Mouse (Mus musculus) c-Kit-positive CD71-positive TER-119-negative erythroid progenitor cells, embryonic 14.5 days (primary cell): ENCODE measurements around the gene Tox2.

Experiments
- DNase-seq: peaks from one replicate; pipeline ENCODE4 v3.0.0-alpha.2; 2013; ENCODE audit warnings: low read depth

Tox2 gene

DNA sequence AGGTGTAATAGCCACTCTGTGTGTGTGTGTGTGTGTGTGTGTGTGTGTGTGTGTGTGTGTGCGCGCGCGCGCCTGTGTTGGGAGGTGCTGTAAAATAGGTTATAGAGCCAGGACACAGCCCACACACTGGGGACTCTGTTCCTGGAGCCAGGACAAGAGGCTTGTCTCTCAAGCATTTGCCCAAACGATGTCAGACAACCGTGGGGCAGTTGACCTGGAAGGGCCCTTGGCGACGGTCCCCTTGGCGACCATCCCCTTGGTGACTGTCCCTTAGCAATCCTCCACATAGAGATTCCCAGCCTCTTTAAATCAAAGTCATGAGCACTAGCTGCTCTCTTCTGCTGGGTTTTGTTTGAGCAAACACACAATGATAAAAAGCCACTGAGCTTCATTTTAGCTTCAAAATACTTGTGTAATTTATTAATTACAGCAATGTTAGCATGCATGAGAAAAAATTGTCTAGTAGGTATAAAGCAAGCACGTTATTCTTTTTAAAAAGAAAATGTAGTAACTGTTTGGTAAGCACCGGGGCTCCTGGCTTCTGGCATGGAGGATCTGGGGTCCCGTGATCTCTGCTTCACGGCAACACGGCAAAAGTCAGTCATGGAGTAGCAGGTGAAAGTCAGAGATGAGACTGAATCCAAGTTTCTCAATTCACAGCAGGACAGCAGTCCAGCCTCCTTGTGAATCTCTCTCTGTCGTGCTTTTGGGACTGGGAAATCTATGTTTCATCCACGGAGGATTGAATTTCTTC is 3.0 kb downstream of the Tox2 start:
- no peak for DNase-seq

DNA sequence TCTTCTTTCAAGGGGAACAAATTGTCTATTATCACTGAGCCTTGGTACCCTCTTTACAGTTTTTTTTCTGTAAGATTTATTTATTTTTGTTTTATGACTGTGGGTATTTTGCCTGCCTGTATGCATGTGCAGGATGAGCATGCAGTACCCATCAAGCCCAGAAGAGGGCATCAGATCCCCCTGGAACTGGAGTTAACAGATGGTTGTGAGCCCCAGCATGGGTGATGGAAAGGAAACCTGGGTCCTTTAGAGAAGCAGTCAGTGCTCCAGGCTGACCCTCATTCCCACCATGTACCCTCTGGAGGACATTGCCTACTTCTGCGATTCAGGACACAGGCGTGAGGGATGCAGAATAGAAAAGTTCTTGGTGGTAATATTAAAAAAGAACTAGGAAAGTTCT is 4.4 kb downstream of the Tox2 start:
- DNase-seq, result no peak

DNA sequence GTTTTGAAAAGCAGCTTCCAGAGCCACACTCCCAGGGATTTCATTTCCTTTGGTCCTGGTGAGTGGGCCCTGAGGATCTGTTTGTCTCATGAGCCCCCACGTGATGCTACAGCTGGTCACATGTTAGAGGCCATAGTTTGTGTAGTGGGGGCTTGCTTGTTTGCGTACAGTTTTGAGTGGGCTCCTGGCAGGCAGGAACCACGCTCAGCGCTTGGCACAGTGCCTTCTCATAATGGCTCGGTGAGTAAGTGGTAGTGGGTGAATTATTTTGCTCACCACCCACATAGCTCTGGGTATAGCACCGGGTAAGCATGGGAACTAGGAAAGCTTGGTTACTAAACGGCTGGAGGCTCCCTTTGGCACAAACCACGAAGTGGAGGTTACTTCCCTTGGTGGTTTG is 6.2 kb downstream of the Tox2 start:
- DNase-seq, result no peak

DNA sequence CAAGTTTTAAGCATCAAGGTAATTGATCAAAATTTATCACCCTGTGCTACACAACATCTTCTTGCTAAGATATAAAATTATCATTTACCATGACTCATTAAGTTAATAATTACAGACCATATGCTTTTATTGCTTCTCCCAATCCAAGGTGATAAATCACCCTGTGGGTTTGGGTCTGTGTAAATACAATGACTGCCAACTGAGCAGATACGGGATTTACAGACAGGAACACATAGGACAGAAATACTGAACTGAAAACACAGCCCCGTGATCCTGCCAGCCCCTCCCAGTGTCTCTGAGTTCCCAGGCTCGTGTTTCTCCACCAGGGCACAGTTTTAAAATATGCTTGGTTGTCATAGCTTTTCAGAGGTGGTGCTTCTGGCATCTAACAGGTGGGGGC is 10.2 kb downstream of the Tox2 start:
- DNase-seq, result no peak

DNA sequence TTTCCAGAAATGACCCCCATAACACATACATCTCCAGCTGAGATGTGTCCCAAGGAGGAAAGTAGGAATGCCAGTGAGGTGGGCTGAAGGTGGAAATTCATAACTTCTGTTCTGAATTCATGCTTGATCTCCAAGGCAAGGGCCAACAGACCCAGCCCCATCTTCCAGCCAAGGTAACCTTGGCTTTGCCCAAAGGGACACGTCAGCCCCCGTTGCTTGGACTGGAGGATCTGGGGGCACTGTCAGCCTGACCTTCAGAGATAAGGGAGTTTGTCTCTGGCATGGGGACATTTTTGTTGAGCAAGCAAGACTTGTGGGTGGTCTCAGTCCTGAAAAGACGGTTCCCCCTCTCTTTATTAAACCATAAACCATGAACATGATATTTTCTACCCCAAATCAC is 15.2 kb downstream of the Tox2 start:
- DNase-seq, result no peak

DNA sequence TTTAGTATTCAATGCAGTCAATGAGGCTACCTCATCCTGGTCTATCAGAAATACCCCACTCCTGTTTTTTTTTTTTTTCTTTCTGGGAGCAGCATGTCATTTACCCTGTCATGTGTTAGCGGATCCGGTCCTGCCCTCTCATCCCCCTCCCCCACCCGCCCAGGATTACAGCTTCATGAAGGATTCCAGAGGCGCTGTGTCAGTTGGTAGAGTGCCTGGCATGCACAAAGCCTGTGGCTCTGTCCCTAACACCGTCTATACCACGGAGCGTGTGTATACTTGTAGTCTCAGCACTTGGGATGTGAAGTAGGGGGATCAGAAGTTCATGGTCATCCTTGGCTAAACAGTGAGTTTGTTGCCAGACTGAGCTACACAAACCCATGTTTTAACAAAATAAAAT is 15.6 kb downstream of the Tox2 start:
- no peak for DNase-seq

DNA sequence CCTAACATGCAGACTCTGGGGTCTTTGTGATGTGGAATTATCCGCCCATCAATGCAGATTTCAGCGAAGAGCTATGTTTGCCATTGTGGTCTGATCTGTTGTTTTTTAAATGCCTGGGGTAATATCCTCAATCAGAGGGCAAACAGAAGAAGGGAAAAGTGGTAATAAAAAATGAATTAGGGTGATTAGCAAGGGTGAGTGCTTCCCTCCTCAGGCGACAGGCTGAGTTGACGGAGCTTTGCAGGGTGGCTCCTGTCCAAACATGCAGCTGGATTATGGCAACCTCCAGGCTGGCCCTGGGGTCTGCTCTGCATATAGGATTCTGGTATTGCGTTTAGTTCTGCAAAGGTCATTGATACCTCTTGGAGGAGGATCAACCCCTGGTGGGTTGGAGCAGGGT is 16.5 kb downstream of the Tox2 start:
- DNase-seq, result no peak

DNA sequence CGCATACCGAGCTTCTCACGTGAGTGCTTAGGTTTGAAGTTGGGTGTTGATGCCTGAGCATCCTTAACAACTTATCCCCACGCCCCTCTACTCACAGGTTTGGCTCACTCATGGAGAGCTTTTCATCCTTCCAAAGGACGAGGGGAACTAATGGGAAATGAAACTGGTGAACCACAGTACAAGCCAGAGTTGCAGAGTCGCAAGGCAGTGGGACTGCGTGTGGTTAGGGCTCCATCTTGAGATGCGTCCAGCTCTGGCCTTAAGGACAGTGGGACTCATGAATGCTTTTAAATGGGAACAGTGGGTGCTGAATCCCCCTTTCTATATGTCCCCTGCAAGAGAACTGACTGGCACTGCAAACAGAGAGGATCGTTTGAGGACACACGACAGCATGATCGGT is 17.8 kb downstream of the Tox2 start:
- no peak for DNase-seq

DNA sequence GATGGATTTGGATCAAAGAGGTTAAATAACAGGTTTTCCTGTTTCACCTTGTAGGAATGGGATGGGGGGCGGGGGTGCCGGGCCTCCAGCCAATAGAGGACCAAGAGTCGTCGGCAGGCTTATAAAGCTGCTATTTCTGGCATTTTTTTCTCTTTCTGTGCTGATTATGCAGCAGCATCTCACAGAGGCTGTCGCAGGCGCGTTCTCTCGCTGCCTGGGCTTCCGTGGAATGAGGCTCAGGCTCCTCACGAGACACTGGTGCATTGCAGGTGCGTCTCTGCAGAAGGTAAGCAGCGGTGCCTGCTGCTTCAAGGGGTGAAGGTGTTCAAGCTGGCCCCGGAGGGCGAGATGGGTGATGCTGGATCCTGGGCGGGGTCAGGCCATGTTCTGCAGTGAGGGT is 22.4 kb downstream of the Tox2 start:
- no peak for DNase-seq

DNA sequence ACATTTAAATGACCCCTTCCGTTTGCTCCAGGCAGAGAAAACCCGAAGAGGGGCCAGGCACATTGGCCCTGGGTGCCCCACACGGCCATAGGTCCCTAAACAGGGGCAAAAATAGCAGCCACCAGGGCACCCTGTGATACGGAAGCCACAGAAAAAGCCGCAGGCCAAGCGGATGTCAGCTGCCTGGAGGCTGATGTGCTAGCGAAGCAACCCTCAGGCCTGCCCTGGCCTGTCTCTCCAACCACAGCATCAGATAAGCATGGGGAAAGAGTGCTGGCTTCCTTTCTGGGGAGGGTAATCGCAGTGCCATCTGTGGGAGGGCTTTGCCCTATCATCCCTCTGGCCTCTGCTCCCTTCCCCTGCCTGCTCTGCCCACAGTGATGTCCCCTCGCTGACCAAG is 26.1 kb downstream of the Tox2 start:
- no peak for DNase-seq

DNA sequence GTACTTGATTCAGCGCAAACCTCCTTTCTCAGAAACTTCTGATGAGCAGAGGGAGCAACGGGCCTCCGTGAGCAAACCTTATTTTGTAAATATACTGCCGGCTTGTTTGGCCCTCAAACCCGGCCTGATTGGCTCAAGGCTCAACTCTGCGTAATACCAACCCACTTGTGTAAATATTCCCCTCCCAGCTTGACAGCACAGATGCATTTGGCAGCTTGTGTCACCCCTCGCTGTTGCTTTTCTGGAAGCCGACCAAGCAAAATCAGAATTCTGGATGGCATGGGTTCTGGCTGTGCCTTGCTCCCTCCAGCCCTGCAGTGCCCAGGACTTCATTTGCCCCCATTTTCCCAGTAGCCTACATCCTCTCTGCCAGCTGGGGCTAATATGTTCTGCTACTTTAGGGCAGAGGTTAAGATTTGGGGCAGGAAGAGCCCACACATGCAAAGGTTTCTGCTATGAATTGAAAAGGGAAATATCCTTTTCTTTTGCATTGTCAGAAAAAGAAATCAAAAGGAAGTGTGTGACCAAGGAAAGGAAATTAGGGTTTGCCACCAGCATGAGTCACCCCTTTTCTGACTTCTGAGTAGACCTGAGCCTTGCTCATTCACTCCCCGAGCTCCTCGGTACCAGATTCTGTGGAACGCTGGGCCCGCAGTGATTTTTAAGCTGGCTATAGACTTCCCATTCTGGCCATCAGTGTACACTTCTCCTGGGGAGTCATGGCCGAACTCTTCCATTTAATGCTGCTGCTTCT is 29.0 kb downstream of the Tox2 start:
- no peak for DNase-seq

DNA sequence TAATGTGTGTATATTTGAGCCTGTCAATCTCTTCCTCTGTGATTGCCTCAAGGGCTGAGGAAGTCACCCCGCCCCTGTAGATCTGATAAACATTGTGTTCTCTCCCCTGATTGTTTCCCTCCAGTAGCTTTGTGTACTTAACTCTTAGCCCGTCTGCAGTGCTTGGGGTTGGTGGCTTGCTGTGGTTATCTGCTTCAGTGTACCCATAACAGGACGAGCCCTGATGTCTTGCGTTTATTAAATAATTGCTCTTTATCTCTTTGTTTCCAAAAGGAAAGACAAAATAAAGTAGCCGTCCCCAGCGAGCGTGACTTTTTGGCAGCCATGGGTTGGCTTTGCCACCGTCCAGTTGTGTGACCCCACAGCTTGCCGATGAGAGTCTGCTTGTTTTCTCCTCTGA is 30.7 kb downstream of the Tox2 start:
- no peak for DNase-seq

DNA sequence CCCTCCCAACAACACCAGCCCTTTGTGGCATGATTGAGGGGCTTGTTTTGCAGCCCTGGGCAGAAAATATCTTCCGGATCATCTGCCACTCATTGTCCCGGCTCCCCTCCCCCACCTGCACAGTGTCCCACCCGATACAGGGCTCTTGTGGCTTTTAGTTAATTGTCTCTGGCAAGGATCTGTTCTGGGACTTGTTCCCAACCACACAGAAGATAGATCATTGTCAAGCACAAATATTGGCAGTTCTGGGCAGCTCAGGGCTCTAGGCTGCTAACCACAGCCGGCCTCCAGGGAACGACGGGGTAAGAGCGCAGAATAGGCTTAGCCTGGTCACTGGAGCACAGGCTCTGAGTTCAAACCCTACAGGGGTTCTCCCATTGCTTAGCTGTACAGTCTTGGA is 33.1 kb downstream of the Tox2 start:
- DNase-seq, result no peak

DNA sequence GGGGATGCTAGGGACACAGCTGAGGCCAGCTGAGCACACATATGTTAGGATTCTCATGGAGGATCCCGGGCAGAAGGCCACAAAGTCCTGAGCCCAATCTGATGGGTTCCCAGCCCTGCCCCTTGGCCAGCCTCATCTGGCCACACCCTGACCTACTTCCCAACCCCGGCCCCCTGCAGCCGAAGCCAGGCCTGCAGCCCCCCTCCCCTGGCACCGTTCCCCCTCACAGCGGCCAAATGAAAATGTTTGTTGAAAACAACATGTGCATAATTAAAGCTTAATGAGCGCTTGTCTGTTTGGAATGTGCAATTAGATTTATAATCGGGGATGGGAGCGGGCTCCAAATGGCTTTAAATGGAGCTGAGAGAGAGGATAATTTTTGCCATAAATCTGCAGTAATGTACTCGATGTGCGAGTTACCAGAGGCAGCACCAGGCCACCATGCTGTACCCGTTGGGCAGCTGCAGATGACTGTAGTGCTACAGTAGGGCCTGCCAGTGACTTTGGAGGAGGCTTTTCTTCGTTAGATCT is 35.1 kb downstream of the Tox2 start:
- DNase-seq, result no peak

DNA sequence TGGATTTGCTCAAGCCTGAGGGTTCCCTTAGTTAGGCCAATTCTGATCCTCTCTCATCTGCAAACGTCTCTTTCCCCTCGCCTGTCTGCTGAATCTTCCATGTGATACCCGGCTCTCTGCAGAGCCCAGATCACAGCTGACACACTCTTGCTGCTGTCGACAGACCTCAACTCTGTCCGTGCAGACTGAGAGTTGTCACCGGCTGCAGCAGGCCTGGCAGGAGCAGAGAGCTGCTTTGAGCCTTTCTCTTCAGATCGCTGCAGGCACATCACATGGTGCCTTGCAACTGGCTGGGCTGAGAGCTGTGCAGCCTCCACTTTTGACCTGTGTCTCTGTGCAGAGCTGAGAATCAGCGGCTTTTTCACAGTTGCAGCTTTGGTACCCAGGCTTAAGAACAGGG is 37.0 kb downstream of the Tox2 start:
- DNase-seq, result no peak

DNA sequence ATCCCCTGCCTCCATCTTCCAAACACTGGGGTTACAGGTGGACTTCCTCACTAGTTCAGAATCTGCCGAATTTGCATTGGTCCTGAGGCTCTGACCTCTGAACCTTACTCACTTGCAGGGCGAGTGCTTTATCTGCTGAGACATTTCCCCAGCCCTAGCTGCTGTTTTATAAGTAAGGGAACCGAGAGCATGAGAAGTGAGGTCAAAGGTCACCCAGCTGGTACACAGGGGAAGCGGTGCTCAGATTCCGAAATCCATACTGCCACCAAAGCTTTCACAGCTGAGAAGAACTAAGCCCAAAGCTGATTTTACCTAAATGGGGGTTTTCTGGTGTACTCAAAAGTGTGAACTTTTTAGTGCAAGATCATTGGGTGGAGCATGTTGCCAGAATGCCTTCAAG is 38.9 kb downstream of the Tox2 start:
- DNase-seq, result no peak

DNA sequence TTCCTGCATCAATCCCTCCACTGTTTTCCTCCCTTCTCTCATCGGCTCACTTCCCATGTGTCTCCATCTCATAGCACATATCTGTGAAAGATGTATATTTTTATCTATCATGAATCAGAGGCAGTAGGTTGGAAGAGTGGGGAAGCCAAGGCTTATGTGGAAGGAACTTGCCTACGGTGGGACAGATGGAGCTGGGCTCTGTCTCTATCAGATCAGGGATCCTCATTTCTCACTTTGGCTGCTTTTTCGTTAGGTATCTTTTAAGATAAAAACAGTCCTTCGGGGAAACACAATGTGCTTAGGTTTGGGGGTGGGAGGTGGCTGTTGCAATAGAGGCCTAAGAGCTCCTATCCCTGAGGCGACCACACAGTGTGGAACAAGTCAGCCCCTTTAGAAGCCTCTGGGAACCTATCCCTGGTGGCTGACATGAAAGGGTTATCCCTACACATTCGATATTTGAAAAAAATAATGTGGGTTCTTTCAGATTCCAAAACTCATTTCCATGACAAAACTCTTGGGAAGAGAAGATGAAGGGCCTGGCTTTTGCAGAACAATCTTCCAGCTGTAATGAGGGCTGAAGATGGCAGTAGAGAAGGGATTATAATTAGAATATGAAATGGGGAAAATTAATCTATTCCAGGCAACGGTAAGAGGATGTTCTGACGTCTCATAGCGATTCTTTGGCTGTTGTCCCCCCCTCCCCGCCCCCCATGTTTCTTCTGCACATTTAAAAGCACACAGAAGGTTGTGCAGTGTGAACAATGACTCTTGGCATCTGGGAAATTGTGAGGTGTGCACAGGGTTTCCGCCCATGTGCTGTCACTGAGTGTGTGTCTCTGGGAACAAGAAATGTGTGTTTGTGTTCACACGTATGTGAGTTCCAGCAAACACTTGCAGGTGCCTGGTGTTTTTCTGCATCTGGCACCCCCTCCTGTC is 41.3 kb downstream of the Tox2 start:
- no peak for DNase-seq

DNA sequence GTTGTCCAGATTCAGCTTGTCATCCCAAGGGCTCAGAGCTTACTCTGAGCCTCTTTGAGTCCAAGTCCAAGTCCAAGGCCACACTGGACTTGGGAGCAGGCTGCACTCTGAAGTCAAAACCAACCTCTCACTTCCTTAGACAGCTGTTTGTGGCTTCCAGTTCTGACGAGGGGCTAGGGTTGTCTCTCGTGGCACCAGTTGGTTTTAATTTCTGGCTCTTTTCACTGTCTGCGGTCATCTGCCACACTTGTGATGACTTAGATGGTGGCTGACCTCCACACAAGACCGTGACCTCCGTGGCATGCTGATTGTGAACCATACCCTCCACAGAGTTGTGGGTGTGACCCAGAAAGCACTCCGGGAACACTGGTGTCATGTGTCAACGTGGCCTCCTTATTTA is 46.0 kb downstream of the Tox2 start:
- no peak for DNase-seq

DNA sequence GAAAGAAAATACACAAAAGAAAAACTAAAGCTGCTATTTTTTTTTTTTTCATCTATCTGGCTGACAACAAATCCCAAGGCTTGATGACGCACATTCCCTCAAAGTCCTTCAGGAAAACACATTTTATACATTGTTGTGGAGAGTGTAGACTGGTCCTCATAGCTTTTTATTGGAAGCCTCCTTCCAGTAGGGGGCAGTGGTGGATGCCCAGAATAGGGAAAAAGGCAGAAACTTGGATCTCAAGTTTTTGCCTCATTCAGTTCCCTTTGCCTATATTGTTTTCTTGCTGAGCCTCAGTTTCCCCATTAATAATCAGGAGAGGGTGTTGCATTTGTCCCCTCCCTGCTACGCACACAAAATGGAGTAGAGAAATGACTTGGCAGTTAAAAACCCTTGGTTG is 49.7 kb downstream of the Tox2 start:
- DNase-seq, result peak; percentile 15

DNA sequence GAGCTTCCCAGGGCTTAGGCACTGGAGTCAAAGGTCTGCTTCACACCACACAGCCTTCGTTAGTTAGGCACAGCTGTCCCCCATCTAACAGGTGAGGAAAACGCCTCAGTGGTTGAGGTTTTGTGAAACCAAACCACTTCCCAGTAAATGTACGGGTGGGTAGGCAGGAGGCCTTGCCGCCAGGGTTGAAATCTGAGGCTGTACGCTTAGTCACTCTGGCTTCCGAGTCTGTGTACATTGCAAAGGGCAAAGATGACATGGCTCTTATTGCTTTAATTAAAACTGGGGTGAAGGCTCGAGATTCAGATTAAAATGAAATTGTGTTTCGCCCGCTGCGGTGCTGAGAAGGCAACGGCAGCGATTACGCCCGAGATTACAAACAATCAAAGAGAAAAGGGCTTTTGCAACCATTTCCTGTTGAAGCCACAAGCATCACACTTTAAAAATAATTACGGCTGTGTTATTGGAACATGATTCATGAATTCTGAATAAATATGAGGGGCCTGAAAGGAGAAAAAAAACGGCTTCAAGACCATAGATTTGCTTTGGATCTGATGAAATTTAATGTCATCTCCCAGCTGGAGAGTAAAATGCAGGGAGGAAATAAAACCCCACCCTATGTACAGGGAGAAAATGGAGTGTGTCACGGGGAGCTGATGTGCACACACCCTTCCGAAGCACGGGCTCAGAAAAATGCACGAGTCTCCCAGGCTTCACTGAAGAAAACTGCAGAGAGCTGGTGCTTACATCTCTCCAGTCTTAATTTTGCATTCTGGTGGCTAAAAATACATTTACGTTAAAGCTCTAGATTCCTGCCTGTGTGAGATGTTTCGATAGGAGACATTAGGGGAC is 50.5 kb downstream of the Tox2 start:
- no peak for DNase-seq

DNA sequence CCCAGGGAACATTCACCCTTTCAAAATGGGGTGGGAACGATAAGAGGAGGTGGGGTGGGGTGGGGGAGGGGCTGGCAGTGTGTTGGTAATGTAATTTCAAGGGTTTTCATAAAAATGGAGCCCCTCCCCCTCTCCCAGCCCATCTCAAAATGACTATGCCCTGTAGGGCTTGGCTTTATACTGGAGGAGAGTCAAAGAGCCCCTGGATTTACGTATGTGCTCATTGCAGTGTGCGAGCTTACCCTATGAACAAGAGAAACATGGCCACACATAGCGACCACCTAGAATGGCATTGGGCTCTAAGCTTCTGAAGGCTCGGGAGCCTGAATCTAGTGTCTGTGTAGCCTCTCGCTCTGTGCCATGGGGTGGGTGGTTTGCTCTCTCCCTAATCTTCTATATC is 51.3 kb downstream of the Tox2 start:
- DNase-seq, result no peak

DNA sequence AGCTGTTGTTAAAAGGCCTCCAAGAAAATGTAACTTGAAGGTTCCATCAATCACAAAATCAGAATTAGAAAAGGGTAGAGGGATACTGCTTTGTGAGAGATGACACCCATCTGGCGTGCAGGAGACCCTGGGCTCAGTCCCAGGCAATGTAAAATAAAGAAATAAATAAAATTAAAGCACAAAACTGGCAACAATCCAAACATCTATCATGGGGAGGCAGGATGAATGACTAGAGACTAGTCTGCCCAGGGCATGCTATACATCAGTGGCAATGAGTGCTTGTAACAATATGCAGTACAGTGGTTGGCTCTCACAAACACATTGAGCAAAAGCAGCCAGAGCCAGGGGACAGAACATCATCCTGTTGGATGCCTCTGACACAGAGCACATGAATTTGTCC is 53.8 kb downstream of the Tox2 start:
- no peak for DNase-seq
